Mouse (Mus musculus) bone marrow macrophage, adult 2 months (primary cell): ENCODE measurements around the gene Tas2r124.

ENCODE experiments used
- CTCF ChIP-seq: IDR thresholded peaks from 2 replicates; pipeline ENCODE4 v1.5.1; 2012; ENCODE audit warnings: low read depth, mild to moderate bottlenecking, low read length, moderate library complexity
- POLR2A ChIP-seq: IDR thresholded peaks from 2 replicates; pipeline ENCODE4 v1.6.1; 2012; ENCODE audit warnings: mild to moderate bottlenecking, low read depth, low read length, borderline replicate concordance

DNA sequence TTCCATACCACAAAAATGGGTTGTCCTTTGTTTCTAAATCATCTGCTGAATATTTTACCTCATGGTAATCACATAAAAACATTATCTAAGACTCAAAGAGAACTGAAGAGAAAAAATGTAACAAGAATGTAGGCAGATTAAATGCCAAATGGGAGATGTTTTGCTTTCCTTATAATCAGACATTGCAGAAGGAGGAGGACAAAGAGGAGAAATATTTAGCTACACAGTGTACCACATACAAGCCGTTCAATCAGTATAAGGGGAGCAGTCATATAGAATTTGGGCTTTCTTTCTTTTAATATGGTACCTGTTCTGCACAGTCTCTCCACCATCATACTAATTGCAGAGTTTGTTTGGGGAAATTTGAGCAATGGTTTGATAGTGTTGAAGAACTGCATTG lies at the start of gene Tas2r124:
- TF ChIP-seq CTCF (no peak), POLR2A (no peak)
